Mouse (Mus musculus) CH12.LX (cell line): Measurements from ENCODE around the gene Wee2. TPM values are rescaled to one million over a fixed set of nuclear protein-coding genes. Genes with fewer than 3 reads are reported as not detected.

Experiments used
- DNase-seq: peaks from one replicate; pipeline ENCODE4 v3.0.0-alpha.2; 2013; ENCODE audit errors: extremely low read depth
- H3K27ac ChIP-seq: 2 replicates; pipeline ENCODE4 v1.5.1; 2012; ENCODE audit warnings: low read depth, mild to moderate bottlenecking, control low read depth, moderate library complexity; ENCODE audit not compliant: insufficient read depth
- H3K27me3 ChIP-seq: replicated peaks from 2 replicates; pipeline ENCODE3; 2012; ENCODE audit warnings: inconsistent platforms
- H3K36me3 ChIP-seq, 2 experiments: replicated peaks in 1 of 2; 2 replicates each; pipeline versions ENCODE3 to v1.6.1; 2012; ENCODE audit warnings: inconsistent platforms in 1 of 2, low read length in 1 of 2, mild to moderate bottlenecking in 1 of 2, mixed read lengths in 1 of 2, moderate library complexity in 1 of 2; ENCODE audit not compliant: control insufficient read depth in 1 of 2, insufficient read depth in 1 of 2
- H3K4me1 ChIP-seq, 2 experiments: 2 replicates each; pipeline ENCODE4 v1.6.1; 2012; ENCODE audit warnings: inconsistent platforms in 1 of 2, moderate library complexity in 1 of 2; ENCODE audit not compliant: insufficient read depth in 2 of 2, control insufficient read depth in 1 of 2
- H3K4me2 ChIP-seq: 2 replicates; pipeline ENCODE4 v1.6.1; 2012; ENCODE audit warnings: low read depth, mild to moderate bottlenecking, control low read depth; ENCODE audit not compliant: poor library complexity, insufficient read depth, severe bottlenecking
- H3K4me3 ChIP-seq, 3 experiments: fragments of 150-350 bp in 1 of 3; sonication (generic) in 1 of 3; replicated peaks in 1 of 3; 2 replicates each; pipeline versions ENCODE3 to v1.5.1; 2011 to 2012; ENCODE audit warnings: low read depth in 2 of 3, low read length in 2 of 3, mild to moderate bottlenecking in 2 of 3, moderate library complexity in 2 of 3, control low read depth in 1 of 3, improper control_type of control experiment in 1 of 3, inconsistent platforms in 1 of 3, mixed read lengths in 1 of 3; ENCODE audit not compliant: poor library complexity in 1 of 3
- H3K79me2 ChIP-seq: replicated peaks from 2 replicates; pipeline ENCODE4 v1.6.1; 2012; ENCODE audit warnings: mild to moderate bottlenecking, moderate library complexity; ENCODE audit not compliant: control insufficient read depth, poor library complexity, insufficient read depth, severe bottlenecking; ENCODE audit errors: extremely low read depth
- H3K9ac ChIP-seq: 2 replicates; pipeline ENCODE4 v1.6.1; 2012; ENCODE audit warnings: low read depth, mild to moderate bottlenecking, control low read depth, moderate library complexity; ENCODE audit not compliant: insufficient read depth
- H3K9me3 ChIP-seq: replicated peaks from 2 replicates; pipeline ENCODE3; 2012; ENCODE audit warnings: low read length, inconsistent platforms, mixed read lengths
- BHLHE40 ChIP-seq: IDR thresholded peaks from 2 replicates; pipeline ENCODE4 v1.6.1; 2011; ENCODE audit warnings: mild to moderate bottlenecking, low read depth, low read length, improper control_type of control experiment
- CTCF ChIP-seq, 2 experiments: IDR thresholded peaks in 1 of 2; conservative IDR thresholded peaks in 1 of 2; 2 replicates each; pipeline ENCODE4 v1.5.1; 2011 to 2012; ENCODE audit warnings: low read depth in 2 of 2, low read length in 2 of 2, improper control_type of control experiment in 1 of 2, inconsistent platforms in 1 of 2, mild to moderate bottlenecking in 1 of 2, moderate library complexity in 1 of 2
- ELF1 ChIP-seq: IDR thresholded peaks from 2 replicates; pipeline ENCODE4 v1.6.1; 2014; ENCODE audit warnings: low read depth, mild to moderate bottlenecking, inconsistent platforms, low read length, improper control_type of control experiment
- EP300 ChIP-seq: IDR thresholded peaks from 2 replicates; pipeline ENCODE4 v1.6.1; 2011; ENCODE audit warnings: low read length, improper control_type of control experiment
- HCFC1 ChIP-seq: IDR thresholded peaks from 2 replicates; pipeline ENCODE4 v1.6.1; 2012; ENCODE audit warnings: low read depth, mild to moderate bottlenecking, inconsistent platforms, low read length, improper control_type of control experiment
- IRF4 ChIP-seq: IDR thresholded peaks from 2 replicates; pipeline ENCODE4 v1.6.1; 2014; ENCODE audit warnings: low read depth, mild to moderate bottlenecking, inconsistent platforms, low read length, improper control_type of control experiment
- JUN ChIP-seq: IDR thresholded peaks from 2 replicates; pipeline ENCODE4 v1.6.1; 2011; ENCODE audit warnings: low read depth, mild to moderate bottlenecking, low read length, improper control_type of control experiment, moderate library complexity; ENCODE audit not compliant: insufficient read depth
- JUND ChIP-seq: conservative IDR thresholded peaks from 2 replicates; pipeline ENCODE4 v1.6.1; 2011; ENCODE audit warnings: low read depth, low read length, improper control_type of control experiment
- MAFK ChIP-seq: IDR thresholded peaks from 2 replicates; pipeline ENCODE4 v1.6.1; 2011; ENCODE audit warnings: low read length, improper control_type of control experiment; ENCODE audit not compliant: insufficient replicate concordance
- MAX ChIP-seq: IDR thresholded peaks from 2 replicates; pipeline ENCODE4 v1.6.1; 2011; ENCODE audit warnings: low read length, improper control_type of control experiment
- MAZ ChIP-seq: IDR thresholded peaks from 2 replicates; pipeline ENCODE4 v1.6.1; 2012; ENCODE audit warnings: low read depth, mild to moderate bottlenecking, inconsistent platforms, low read length, improper control_type of control experiment, moderate library complexity
- MYC ChIP-seq: IDR thresholded peaks from 2 replicates; pipeline ENCODE4 v1.6.1; 2011; ENCODE audit warnings: low read depth, mild to moderate bottlenecking, improper control_type of control experiment, low read length
- NRF1 ChIP-seq: IDR thresholded peaks from 2 replicates; pipeline ENCODE4 v1.6.1; 2014; ENCODE audit warnings: low read depth, mild to moderate bottlenecking, inconsistent platforms, low read length, improper control_type of control experiment, moderate library complexity
- POLR2AphosphoS2 ChIP-seq: IDR thresholded peaks from 2 replicates; pipeline ENCODE4 v1.6.1; 2011; ENCODE audit warnings: low read depth, low read length, improper control_type of control experiment
- RAD21 ChIP-seq: IDR thresholded peaks from 2 replicates; pipeline ENCODE4 v1.6.1; 2011; ENCODE audit warnings: low read depth, mild to moderate bottlenecking, low read length, improper control_type of control experiment, moderate library complexity
- SMC3 ChIP-seq: IDR thresholded peaks from 2 replicates; pipeline ENCODE4 v1.6.1; 2011; ENCODE audit warnings: low read depth, low read length, improper control_type of control experiment
- TCF12 ChIP-seq: IDR thresholded peaks from 2 replicates; pipeline ENCODE4 v1.6.1; 2014; ENCODE audit warnings: low read depth, mild to moderate bottlenecking, inconsistent platforms, low read length, improper control_type of control experiment
- UBTF ChIP-seq: IDR thresholded peaks from 2 replicates; pipeline ENCODE4 v1.6.1; 2012; ENCODE audit warnings: low read depth, mild to moderate bottlenecking, inconsistent platforms, low read length, improper control_type of control experiment, moderate library complexity
- USF2 ChIP-seq: conservative IDR thresholded peaks from 2 replicates; pipeline ENCODE4 v1.6.1; 2011; ENCODE audit warnings: low read depth, low read length, improper control_type of control experiment
- ZKSCAN1 ChIP-seq: IDR thresholded peaks from 2 replicates; pipeline ENCODE4 v1.6.1; 2012; ENCODE audit warnings: low read depth, inconsistent platforms, low read length, improper control_type of control experiment, borderline replicate concordance
- dilution Hi-C: fragments of 300-500 bp; cut with MboI; formaldehyde crosslinking; loops from 2 replicates; pipeline ENCODE4 v1.14.3; 2020; ENCODE audit warnings: low sequenced_read_pairs; ENCODE audit not compliant: extremely low pct_unique_long_range_greater_than_20kb, extremely low pct_ligation_motif_present
- in situ Hi-C: fragments of 300-500 bp; cut with MboI; formaldehyde crosslinking; loops from 3 replicates; pipeline ENCODE4 v1.14.3; 2019; ENCODE audit warnings: low sequenced_read_pairs, low pct_ligation_motif_present, low pct_unique_long_range_greater_than_20kb, mixed read lengths
- polyA plus RNA-seq: library from polyadenylated mRNA; unstranded; fragments of >175 nt; gene quantifications from 2 replicates; pipeline ENCODE4 v1.2.1, GENCODE M21; 2012; ENCODE audit warnings: low read depth; ENCODE audit not compliant: insufficient read length
- total RNA-seq, 2 experiments: library from RNA; depleted of rRNA; stranded (reverse); fragments of 300-350 nt in 1 of 2; fragments of >200 nt in 1 of 2; gene quantifications; 2 replicates each; pipeline ENCODE4 v1.2.3; 2012 to 2014

The Wee2 gene
- total and polyA plus RNA-seq, 3 experiments = not detected

DNA sequence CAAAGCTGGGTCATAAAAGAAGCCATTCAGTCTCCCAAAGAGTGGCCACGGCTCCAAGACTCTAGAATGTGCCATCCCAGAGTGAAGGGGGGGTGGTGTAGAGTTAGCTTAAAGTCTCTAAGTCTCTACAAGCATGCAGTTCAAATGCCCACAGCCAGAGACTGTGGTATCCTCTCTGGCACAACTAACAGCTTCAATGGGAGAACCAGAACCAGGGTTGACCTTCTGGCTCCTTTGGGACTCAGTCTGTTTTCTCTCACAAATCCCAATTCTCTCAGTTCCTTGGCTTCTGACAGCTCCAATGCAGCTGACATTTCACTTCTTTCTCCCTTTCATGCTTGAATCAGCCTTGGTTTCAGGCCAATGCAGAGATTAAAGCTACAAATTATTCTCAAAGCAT, 15.9 kb upstream of the Wee2 start:
- H3K4me2 ChIP-seq = no peak overlapping the region
- H3K27me3 ChIP-seq = no peaks in the 10 kb centered on the region
- no peaks in the 10 kb centered on the region for H3K4me1 ChIP-seq
- no peaks in the 10 kb centered on the region for H3K9me3 ChIP-seq
- H3K4me3 ChIP-seq = no peak overlapping the region
- dilution Hi-C loops = no loop called here
- H3K27ac ChIP-seq = no peak overlapping the region
- TF ChIP-seq USF2 (no peak), POLR2AphosphoS2 (no peak), MAZ (no peak), UBTF (no peak), TCF12 (no peak), SMC3 (no peak), HCFC1 (no peak), MAFK (no peak), BHLHE40 (no peak), IRF4 (no peak), JUND (no peak), ZKSCAN1 (no peak), MAX (no peak), NRF1 (no peak), CTCF (conservative IDR thresholded peaks at IDR 0.05 in 1 of 2, IDR thresholded peaks at IDR 0.05 in 1 of 2; ENCODE audit: low read depth in 2 of 2, low read length in 2 of 2) (no peak), MYC (no peak), ELF1 (no peak), JUN (no peak), EP300 (no peak)
- TF ChIP-seq, all 38 proteins: peak for 0
- in situ Hi-C loops = no loop called here
- Histone ChIP-seq H3K36me3 (peaks cover 2 to 53% of the 10 kb centered on the region in 2 experiments), H3K9ac (no peak overlapping the region), H3K79me2 (no peaks in the 10 kb centered on the region)
- DNase-seq = no peak

DNA sequence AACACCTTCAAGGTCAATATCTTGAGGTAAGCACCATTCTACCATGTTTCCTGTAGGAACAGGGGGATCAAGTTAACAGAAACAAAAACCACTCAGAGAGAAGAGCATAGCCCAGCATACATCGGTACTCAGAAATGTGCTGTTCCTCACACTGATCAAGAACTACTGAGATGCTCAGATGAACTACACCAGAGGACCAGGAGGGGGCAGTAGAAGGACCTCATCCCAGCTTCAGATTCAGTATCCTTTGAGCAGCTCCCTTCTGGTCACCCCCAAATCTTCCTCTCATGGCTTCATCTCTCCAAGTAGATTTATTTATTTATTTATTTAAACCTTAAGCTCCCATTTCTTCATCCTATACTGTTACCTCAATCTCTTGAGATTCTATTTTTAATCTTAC, 15.1 kb upstream of the Wee2 start:
- Histone ChIP-seq H3K27me3 (no peaks in the 10 kb centered on the region), H3K36me3 (peaks cover 2 to 47% of the 10 kb centered on the region in 2 experiments), H3K27ac (no peak overlapping the region), H3K4me3 (no peak overlapping the region), H3K79me2 (no peaks in the 10 kb centered on the region), H3K9ac (no peak overlapping the region), H3K4me2 (no peak overlapping the region), H3K9me3 (no peaks in the 10 kb centered on the region), H3K4me1 (no peaks in the 10 kb centered on the region)
- dilution Hi-C loops (no loop called here), in situ Hi-C loops (no loop called here)
- no peak for TF ChIP-seq JUND
- TF ChIP-seq RAD21 = peak; percentile 60
- TF ChIP-seq SMC3 = peak; percentile 76
- peak; percentile 76 to 80 for TF ChIP-seq CTCF (conservative IDR thresholded peaks at IDR 0.05 in 1 of 2, IDR thresholded peaks at IDR 0.05 in 1 of 2; ENCODE audit: low read depth in 2 of 2, low read length in 2 of 2)
- peak; percentile 76 for DNase-seq
